Mouse (Mus musculus) spleen, adult 18-20 months (tissue): ENCODE results near the gene Gstcd.

Experiments
- DNase-seq, 2 experiments: peaks; one replicate each; pipeline ENCODE4 v3.0.0; 2022; ENCODE audit warnings: mixed read lengths in 2 of 2

Gene Gstcd

DNA sequence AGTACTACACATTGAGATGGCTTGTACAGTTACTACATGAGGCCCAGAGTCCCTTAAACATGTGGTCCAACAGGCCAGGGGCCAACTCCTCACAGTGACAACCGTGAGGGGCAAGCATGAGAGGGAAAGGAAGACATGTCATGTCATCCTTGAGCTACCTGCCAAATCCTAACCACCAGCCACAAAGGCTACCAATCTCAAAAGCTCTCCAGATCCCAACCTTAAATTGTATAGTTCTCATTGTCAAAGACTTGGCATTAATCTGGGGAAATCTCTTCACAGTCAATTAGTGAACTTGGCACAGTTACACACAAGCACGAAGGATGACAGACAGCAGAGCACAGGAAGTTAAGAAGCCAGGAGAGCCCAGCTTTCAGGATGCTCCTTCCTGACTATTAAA is 157.2 kb downstream of the Gstcd start:
- no peak for DNase-seq
